Mouse (Mus musculus) lung, embryonic 14.5 days (tissue): ENCODE data around the gene Dkkl1. TPM values are rescaled to one million over a fixed set of nuclear protein-coding genes. Genes with fewer than 3 reads are reported as not detected.
"Not testable (repeated sequence)": the region's sequence is repeated elsewhere in the genome, so short reads cannot be mapped to it uniquely, and the experiment has no call there.

ENCODE experiments used
- ATAC-seq: fragments of 200-750 bp; cut with Nextera tagmentation; 2 replicates; pipeline ENCODE4 v1.8.0; 2017; ENCODE audit warnings: mild to moderate bottlenecking, moderate TSS enrichment, moderate library complexity; ENCODE audit not compliant: insufficient read depth
- DNase-seq: peaks from one replicate; pipeline ENCODE4 v3.0.0-alpha.2; 2015
- H3K27ac ChIP-seq: fragments of 300-500 bp; sonication (generic); 2 replicates; pipeline ENCODE4 v1.5.1; 2014; ENCODE audit warnings: low read depth, mild to moderate bottlenecking, moderate library complexity
- H3K27me3 ChIP-seq: fragments of 300-500 bp; sonication (generic); 2 replicates; pipeline ENCODE4 v1.6.1; 2014; ENCODE audit warnings: low read length, control low read depth; ENCODE audit not compliant: insufficient read depth
- H3K36me3 ChIP-seq: fragments of 300-500 bp; sonication (generic); 2 replicates; pipeline ENCODE4 v1.6.1; 2014; ENCODE audit warnings: control low read depth; ENCODE audit not compliant: insufficient read depth
- H3K4me1 ChIP-seq: fragments of 300-500 bp; sonication (generic); 2 replicates; pipeline ENCODE4 v1.6.1; 2014; ENCODE audit warnings: antibody characterized with exemption, control low read depth; ENCODE audit not compliant: insufficient read depth
- H3K4me2 ChIP-seq: fragments of 300-500 bp; sonication (generic); 2 replicates; pipeline ENCODE4 v1.6.1; 2014; ENCODE audit warnings: mild to moderate bottlenecking
- H3K4me3 ChIP-seq: fragments of 300-500 bp; sonication (generic); 2 replicates; pipeline ENCODE4 v1.5.1; 2014; ENCODE audit warnings: low read depth, low read length
- H3K9ac ChIP-seq: fragments of 300-500 bp; sonication (generic); 2 replicates; pipeline ENCODE4 v1.6.1; 2014
- H3K9me3 ChIP-seq: fragments of 300-500 bp; sonication (generic); 2 replicates; pipeline ENCODE4 v1.6.1; 2016; ENCODE audit warnings: low read depth, low read length, control low read depth
- CTCF ChIP-seq: IDR thresholded peaks from 2 replicates; pipeline ENCODE4 v1.5.1; 2016; ENCODE audit warnings: antibody characterized with exemption, low read depth
- WGBS: fragments of 180-500 bp; shearing (Covaris S2); extraction: QIAGEN DNeasy Blood & Tissue Kit; methylation state at CpG from one replicate; pipeline ENCODE4 v1.1.7; 2014; 5-methylcytosine and 5-hydroxymethylcytosine counted together
- polyA plus RNA-seq: library from polyadenylated mRNA; unstranded; fragments of >200 nt; fragmentation: Nextera tagmentation; extraction: Ambion mirVana; gene quantifications from 2 replicates; pipeline ENCODE4 v1.2.1, GENCODE M21; 2014

Dkkl1 gene
- polyA plus RNA-seq = 0.45 TPM in 1 of 2 replicates, not detected in the other

DNA sequence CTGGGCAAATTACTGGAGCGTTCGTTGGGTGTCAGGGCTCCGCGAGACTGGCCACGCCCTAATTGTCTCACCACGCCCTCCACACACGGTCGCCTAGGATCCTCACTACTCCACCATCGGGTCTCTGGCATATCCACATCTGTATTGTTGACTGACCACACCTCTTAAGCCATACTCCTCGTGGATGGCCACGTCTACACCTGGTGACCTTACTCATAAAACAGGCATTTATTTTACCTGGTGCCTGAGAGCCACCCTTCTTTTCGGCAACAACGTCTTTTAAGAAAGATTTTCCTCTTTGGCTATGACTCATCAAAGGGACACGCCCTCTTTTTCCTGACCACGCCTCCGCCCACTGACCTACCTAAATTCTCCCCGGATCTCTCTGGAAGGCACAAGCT lies at the start of gene Dkkl1:
TSS of gene Dkkl1 (minus strand) at position 297 of the 401 bp plus-strand sequence.
- DNase-seq (peak; percentile 41), ATAC-seq (no peak)
- Histone ChIP-seq H3K4me2 (peak within 1 kb of the TSS; percentile 40), H3K27me3 (peaks cover 18% of the 10 kb centered on the region; the same call in 1 of the 2 replicates), H3K4me3 (no peak within 1 kb of the TSS), H3K9ac (no peak within 1 kb of the TSS), H3K4me1 (0 out of 2 replicates have a peak, but pooled peaks cover 3% of the 10 kb centered on the region), H3K27ac (no peak within 1 kb of the TSS), H3K9me3 (no peaks in the 10 kb centered on the region), H3K36me3 (no peaks in the 10 kb centered on the region)
- no peak for TF ChIP-seq CTCF
- 4% methylated on average over 17 of the region's 17 CpGs for WGBS

DNA sequence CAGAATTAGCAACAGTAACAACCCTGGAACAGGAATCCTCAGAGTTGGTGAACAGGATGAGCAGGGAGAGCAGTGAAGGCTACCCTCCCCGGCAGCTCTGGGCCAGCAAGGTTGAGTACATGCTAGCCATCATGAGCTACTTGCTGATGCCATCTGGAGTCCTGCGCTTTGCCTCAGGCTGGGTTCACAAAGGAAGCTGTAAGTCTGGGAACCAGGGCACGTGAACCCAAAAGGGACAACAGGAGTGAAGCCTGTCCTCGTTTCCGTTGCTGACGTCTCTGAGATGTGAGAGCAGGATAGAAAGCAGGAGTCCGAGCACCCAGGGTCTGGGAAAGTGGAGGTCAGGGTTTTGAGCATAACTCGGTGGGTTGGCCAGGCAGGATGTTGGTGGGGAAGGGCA lies 47.3 kb upstream of the Dkkl1 start:
- H3K9ac ChIP-seq = no peak overlapping the region
- no peak overlapping the region for H3K4me3 ChIP-seq
- H3K27ac ChIP-seq = no peak overlapping the region
- no peaks in the 10 kb centered on the region for H3K27me3 ChIP-seq
- H3K4me1 ChIP-seq = no peaks in the 10 kb centered on the region
- TF ChIP-seq CTCF = no peak
- no peak overlapping the region for H3K4me2 ChIP-seq
- ATAC-seq (no peak), DNase-seq (no peak)
- 82% methylated on average over 8 of the region's 8 CpGs for WGBS
- no peaks in the 10 kb centered on the region for H3K9me3 ChIP-seq
- H3K36me3 ChIP-seq = no peaks in the 10 kb centered on the region

DNA sequence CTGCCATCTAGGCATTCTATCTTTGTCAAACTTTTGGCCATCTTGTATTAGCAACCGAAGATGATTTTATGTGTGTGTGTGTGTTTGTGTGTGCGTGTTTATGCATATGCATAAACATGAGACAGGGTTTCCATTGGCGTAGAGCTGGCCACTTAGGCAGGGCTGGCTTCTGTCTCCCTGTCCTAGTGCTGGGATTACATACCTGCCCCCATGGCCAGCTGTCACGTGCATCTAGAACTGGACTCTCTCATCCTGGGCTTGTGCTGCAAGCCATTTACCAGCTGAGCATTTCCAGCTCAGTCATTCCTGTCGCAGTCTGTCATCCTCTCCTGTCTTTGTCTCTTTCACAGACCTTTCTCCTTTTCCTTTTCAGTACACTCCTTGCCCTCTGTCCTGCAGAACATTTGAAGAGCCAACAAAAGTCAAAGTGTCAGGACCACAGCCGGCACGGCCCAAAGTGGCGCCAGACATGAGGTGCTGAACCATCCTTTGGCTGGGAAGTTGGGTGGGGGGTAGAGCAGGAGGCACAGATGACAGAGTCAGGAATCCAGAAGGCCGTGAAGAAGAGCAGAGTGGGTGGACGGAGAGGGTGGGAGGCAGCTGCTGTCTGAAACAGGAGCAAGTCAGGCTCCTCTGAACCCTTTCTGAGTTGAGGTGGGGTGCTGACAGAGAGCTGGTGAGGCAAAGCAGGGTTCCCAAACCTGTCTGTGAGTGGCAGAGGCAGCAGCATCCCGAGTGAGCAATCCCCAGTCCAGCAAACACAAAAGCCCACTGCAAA lies 45.3 kb upstream of the Dkkl1 start:
- H3K4me3 ChIP-seq = no peak overlapping the region
- 37% methylated on average over 11 of the region's 11 CpGs for WGBS
- H3K4me2 ChIP-seq = no peak overlapping the region
- no peaks in the 10 kb centered on the region for H3K27me3 ChIP-seq
- no peak for DNase-seq
- no peak for TF ChIP-seq CTCF
- no peaks in the 10 kb centered on the region for H3K36me3 ChIP-seq
- no peak overlapping the region for H3K9ac ChIP-seq
- H3K27ac ChIP-seq = no peak overlapping the region
- ATAC-seq = no peak
- H3K9me3 ChIP-seq = no peaks in the 10 kb centered on the region
- H3K4me1 ChIP-seq = no peaks in the 10 kb centered on the region

DNA sequence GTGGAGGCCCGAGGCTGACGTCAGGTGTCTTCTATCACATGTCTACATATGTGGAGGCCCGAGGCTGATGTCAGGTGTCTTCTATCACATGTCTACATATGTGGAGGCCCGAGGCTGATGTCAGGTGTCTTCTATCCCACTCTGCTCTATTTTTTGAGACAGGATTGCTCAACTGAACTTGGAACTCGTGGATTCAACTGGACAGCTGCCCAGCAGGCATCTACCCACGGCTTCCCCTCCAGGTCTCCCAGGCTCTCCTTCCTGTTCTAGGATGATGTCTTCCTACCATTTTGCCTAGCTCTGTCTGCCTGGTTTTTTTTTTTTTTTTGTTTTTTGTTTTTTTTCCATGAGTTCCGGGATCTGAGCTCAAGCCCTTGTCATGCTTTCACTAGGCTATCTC lies 43.9 kb upstream of the Dkkl1 start:
- not testable (repeated sequence) for H3K4me1 ChIP-seq, ATAC-seq, H3K9me3 ChIP-seq, H3K27me3 ChIP-seq, H3K27ac ChIP-seq, H3K4me2 ChIP-seq, H3K36me3 ChIP-seq, H3K4me3 ChIP-seq, H3K9ac ChIP-seq
- WGBS = 41% methylated on average over 5 of the region's 7 CpGs
- DNase-seq = peak; percentile 27

DNA sequence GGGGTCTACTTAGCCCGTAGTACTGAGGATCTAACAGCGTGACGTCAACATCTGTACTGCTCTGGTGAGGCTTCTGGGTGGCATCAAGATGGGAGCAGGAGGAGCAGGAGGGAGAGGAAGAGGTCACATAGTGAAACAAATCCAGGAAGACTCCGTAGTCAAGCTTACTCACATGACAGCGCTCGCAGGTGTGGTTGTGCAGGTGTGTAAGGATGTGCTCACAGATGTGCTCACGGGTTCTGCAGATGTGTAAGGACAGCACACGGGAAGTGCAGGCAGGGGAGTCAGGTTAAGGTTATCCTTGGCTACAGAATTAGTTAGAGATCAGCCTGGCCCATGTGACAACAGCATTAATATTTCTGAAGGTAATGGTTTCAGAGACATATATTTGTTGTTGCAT lies 41.9 kb upstream of the Dkkl1 start:
- no peak overlapping the region for H3K9ac ChIP-seq
- H3K4me2 ChIP-seq = no peak overlapping the region
- no peaks in the 10 kb centered on the region for H3K9me3 ChIP-seq
- no peak overlapping the region for H3K4me3 ChIP-seq
- no peak for ATAC-seq
- no peaks in the 10 kb centered on the region for H3K36me3 ChIP-seq
- H3K27me3 ChIP-seq = no peaks in the 10 kb centered on the region
- DNase-seq = no peak
- no peak for TF ChIP-seq CTCF
- 76% methylated on average over 8 of the region's 8 CpGs for WGBS
- H3K27ac ChIP-seq = no peak overlapping the region
- no peaks in the 10 kb centered on the region for H3K4me1 ChIP-seq

DNA sequence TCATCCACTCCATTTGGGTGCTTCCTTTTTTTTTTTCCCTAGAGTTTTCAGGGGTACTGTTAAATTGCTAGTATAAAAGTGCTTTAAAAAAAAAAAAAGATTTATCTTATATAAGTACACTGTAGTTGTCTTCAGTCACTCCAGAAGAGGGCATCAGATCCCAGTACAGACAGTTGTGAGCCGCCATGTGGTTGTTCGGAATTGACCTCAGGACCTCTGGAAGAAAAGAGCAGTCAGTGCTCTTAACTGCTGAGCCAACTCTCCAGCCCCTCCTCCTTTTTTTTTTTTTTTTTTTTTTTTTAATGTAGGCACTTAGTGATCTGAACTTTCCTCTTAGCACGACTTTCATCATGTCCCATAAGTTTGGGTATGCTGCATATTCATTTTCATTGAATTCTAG lies 35.7 kb upstream of the Dkkl1 start:
- no peaks in the 10 kb centered on the region for H3K36me3 ChIP-seq
- WGBS = 38% methylated on average over 3 of the region's 3 CpGs
- DNase-seq = no peak

DNA sequence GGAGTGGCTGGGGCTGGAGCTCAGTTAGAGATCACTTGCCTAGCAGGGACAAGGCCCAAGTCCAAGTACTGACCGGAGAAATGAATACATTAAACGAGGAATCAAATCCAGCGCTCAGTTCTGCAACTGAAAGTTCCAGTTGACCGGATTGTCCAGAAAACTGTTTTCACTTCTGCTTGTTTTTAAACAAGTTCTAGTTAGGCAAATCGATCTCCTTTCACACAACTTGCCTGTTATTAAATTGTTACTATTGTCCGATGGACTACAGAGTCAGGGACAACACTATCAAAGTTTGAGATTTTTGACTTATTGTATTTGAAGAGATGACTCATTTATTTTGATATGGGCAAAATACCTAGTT lies 29.4 kb upstream of the Dkkl1 start:
- TF ChIP-seq CTCF = no peak
- Histone ChIP-seq H3K4me1 (peaks cover 4% of the 10 kb centered on the region; the same call in 1 of the 2 replicates), H3K36me3 (no peaks in the 10 kb centered on the region), H3K9ac (peak overlapping the region; percentile 38; the same call in 1 of the 2 replicates), H3K4me3 (peak overlapping the region; percentile 20; the same call in 1 of the 2 replicates), H3K27me3 (no peaks in the 10 kb centered on the region), H3K27ac (no peak overlapping the region), H3K4me2 (peak overlapping the region; percentile 56), H3K9me3 (no peaks in the 10 kb centered on the region)
- WGBS = 73% methylated on average over 6 of the region's 6 CpGs
- DNase-seq (no peak), ATAC-seq (no peak)

More for the DNA sequence above, 35.7 kb upstream of the Dkkl1 start:
- H3K9me3 ChIP-seq = no peaks in the 10 kb centered on the region
- no peak overlapping the region for H3K4me2 ChIP-seq
- H3K4me3 ChIP-seq = no peak overlapping the region
- H3K9ac ChIP-seq = no peak overlapping the region
- no peaks in the 10 kb centered on the region for H3K4me1 ChIP-seq
- no peak for TF ChIP-seq CTCF
- ATAC-seq = no peak
- H3K27ac ChIP-seq = no peak overlapping the region
- no peaks in the 10 kb centered on the region for H3K27me3 ChIP-seq
